Mouse (Mus musculus) liver, postnatal 0 days (tissue): Measurements from ENCODE around the gene Sqor.

Experiments used
- CTCF ChIP-seq: sonication (generic); IDR thresholded peaks from 2 replicates; pipeline ENCODE4 v1.5.1; 2016; ENCODE audit warnings: antibody characterized with exemption, low read depth
- EP300 ChIP-seq: IDR thresholded peaks from 2 replicates; pipeline ENCODE4 v1.6.1; 2016; ENCODE audit warnings: antibody characterized with exemption, low read depth, mild to moderate bottlenecking

DNA sequence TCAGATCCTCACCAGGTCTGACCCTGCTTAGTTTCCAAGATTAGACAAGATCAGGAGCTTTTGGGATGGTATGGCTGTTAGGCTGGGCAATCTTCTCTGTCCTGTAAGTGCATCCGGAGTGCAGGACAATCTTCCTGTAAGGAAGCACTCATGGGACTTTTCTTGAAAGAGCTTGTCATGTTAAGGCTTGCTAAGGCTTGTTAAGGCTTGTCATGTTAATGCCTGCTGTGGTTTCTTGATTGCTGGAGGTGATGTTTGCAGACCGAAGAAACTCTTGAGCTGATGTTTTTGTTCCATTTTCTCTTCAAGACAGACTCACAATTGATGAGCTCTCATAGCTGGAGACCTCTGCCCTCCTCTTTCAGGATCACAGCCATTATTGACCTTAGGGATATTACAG is 21.1 kb downstream of the Sqor start:
- TF ChIP-seq EP300 (no peak), CTCF (no peak)
